Mouse (Mus musculus): ENCODE results near the gene Get4. TPM values are rescaled to one million over a fixed set of nuclear protein-coding genes. Genes with fewer than 3 reads are reported as not detected.

The Get4 gene
- 10 to 100 TPM; 47.8 to 56.9 (median 50.8) TPM for total RNA-seq (2022)

DNA sequence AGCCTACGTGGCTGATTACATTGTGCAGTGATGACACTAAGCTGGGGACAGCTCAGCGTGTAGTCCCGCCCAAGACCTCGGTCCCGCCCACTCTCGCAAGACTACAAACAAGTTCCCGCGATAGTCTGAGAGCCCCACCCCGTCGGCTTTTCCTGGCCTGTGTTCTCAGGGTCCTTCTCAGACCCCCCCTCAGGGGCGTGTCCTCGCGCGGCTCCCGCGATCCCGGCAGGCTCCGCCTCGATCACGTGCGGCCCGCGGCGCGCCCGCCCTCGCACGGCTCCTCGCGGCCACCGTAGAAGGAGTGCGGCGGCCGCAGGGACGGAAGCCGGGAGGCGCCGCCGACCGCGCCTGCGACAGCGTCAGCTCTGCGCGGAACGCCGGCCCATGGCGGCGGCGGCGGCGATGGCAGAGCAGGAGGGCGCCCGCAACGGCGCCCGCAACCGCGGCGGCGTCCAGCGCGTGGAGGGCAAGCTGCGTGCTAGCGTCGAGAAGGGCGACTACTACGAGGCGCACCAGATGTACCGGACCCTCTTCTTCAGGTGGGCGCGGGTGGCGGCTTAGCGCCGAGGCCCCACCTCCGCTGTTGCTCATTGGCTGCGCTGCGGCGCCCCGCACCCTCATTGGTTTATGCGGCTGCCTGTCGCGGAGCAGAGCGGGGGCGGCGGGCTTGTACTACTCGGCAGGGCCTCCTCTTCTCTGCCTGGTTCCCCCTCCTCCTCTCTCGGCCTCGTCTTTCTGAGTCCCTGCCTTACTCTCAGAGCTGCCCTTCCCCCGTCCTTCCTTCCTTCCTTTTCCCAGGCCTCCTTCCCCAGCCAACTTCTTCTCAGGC, at the start of gene Get4:
Gene Get4, plus strand, starts transcription at position 244 of the 829 bp plus-strand sequence.
- peak; percentile 98 to 99 for DNase-seq (ENCODE audit: low spot score in 2 of 2)

DNA sequence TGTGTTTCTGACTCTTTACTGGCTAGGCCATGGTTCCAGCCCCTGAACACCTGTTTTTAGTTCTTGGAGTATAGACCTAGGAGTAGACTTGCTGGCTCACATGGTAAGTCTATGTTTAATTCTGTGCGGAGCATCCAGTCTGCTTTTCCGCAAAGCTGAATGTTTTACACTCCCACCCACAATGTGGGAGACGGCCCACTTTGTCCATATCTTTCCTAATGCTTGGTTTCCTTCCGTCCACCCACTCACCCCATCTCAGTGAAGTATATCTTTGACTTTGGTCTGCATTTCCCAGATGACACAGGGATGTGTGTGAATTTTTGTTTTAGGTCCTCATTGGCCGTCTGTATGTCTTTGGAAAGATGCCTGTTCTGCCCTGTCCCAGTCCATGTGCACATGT, 48.8 kb upstream of the Get4 start:
- no peak for DNase-seq (ENCODE audit: low spot score in 2 of 2)

DNA sequence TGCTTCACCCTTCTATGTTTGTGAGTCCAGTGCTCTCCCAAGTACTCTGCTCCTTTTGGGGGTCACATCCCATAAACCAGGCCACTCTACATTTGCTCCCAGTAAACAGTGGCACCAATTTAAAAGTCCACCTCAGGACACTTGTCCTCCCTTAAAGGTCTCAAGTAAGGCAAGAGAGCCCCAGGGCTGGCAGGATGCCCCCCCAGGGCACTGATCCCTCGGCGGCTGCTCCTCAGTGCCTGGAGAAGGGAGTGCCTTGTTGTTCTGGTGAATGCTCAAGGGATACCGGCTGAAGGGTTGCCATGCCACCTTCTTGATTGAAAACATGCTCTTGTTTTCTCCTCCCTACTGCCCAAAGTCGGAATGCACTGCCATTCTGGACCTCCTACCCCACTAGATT, 46.0 kb upstream of the Get4 start:
- no peak for DNase-seq (ENCODE audit: low spot score in 2 of 2)

DNA sequence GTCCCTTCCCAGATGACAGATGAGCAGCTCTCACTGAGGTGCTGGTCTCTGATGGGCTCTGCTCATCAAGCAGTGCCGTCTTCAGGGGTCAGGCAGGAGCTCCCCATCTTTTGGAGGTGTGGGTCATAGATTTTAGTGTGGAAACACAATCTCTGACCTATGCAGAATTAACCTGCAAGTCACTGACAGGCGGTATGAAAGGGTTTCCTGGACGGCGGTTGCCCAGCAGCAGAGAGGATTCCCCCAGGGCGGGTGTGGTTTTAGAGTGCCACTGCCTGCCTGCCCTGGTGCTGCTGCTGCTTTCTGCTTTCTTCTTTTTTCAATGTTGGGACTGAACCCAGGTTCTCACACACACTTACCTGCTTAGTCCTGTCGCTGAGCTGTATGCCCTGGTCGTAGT, 45.6 kb upstream of the Get4 start:
- no peak for DNase-seq (ENCODE audit: low spot score in 2 of 2)

DNA sequence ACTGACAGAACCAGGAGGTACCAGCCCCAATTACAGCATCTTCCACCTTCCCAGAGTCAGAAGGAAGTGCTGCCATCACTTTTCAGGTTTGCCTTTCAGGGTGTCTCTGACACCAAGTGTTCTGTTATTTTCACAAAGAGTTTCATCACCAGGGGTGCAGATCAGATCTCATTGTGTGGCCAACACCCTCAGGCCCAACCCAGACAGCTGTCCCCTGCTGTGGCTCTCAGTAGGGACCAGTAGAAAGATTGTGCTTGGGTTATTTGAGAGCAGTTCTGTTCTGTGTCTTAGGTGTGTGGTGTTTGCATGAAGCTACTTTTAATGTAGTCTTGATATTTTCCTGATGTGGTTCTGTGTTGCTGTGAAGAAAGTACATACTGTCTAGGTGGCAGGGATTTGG, 43.9 kb upstream of the Get4 start:
- no peak for DNase-seq (ENCODE audit: low spot score in 2 of 2)

DNA sequence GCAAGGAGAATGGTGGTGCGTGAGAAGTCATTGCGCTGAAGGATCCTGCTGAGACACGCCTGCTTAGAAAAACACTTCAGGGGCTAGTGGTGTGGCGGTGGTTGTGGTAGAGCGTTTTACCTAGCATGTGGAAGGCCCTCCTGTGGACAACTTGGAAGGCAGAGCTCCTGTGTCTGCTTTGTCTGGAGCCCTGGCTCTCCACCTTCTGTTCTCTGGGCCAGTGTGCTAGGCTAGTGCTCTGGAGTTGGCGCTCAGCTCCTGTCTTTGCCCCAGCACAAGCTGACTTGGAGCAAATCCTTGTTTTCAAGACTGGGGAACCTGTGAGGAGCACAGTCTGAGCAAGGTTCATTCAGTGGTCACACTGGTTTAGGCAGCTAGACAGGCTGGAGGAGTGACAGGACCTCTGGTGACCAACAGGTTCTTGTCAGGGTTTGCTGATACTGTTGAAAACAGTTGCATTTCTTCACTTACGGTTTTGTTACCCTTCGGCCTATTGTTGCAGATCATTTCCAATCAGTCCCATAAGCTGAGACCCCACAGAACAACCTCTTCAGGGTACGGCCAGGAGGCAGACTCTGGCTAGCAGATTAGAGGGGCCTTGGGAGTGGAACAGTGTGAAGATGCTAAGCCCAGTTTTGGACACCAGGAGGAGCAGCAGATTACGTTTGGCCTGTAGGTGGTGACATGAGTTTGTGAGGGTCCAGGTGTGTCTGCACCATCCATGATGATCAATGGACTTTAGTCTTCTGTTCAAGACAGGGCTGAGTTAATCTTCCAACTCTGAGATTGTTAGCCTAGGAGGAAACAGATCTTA, 43.0 kb upstream of the Get4 start:
- DNase-seq (ENCODE audit: low spot score in 2 of 2) = no peak

DNA sequence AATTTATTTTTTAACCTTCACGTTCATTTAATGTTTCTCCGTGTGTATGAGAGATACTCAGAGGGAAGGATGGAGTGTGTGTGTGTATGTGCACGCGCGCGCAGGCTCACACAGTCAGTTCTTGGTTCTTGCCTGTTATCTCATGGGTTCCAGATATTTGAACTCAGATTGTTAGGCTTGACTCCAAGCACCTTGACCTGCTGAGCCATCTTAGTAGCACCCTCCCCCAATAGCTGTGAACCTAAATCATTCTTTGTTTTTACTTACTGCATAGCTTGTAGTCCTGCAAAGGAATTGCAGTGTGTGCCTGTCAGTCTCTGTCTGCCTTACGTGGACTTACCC, 42.5 kb upstream of the Get4 start:
- DNase-seq (ENCODE audit: low spot score in 2 of 2) = no peak

DNA sequence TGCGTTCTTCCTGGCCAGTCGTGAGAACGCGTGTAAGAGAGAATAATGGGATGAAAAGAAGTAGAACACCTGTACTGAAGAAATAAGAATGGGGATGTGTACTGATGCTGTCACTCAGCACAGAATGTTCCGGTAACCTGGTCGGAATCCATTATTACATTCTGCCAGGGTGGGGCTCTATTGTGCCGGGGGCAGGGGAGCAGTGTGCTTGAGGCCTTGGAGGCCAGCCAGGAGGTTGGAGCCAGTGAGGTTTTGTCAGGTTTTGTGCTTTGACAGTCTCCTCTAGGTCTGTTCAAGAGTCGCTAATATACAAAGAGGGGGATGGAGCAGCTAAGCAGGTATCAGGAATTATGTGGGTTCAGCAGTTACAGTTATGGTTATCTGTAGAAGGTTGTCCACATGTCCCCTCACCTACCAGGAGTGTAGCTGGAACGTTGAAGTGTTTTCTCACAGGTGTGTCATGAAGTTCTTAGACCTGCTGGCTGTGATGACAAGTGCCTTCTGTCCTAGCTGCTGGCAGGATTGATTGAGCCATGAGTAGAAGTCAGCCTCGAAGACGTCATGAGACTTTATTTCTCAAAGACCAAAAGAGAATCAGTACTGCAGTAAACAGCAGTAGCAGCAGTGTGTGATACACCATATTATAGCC, 40.3 kb upstream of the Get4 start:
- DNase-seq (ENCODE audit: low spot score in 2 of 2) = no peak

DNA sequence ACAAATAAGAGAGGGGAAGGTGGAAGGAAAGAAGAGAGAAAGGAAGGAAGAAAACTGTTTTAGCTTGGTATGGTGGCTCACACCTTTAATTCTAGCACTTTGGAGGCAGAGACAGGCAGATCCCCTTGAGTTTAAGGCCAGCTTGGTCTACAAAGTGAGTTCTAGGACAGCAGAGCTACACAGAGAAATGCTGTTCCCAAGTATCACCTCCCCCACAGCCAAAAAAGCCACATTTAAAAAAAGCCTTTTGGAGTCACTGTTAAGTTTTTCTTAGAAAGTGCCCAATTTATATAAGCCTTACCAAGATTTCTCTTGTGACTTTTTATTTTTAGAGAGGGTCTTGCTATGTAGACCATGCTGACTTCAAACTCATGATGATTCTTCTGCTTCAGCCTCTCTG, 37.8 kb upstream of the Get4 start:
- no peak for DNase-seq (ENCODE audit: low spot score in 2 of 2)

DNA sequence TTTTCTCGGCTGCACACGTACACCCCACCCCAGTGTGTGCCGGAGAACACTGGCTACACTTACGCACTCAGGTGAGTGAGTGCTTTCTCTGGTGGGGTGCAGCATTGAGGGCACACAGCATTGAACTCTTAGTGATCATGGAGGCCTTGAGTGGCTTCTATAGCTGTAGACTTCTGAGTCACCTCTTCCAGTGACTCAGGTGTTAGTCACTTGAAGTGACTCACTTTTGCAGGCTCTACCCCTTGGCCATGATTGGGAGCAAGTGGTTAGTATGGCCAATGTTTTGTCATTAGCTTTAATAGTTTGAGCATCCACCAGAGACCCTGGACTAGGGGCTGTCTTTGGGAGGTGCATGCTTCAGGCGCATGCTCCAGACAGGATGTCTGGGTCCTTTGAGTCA, 36.9 kb upstream of the Get4 start:
- no peak for DNase-seq (ENCODE audit: low spot score in 2 of 2)

DNA sequence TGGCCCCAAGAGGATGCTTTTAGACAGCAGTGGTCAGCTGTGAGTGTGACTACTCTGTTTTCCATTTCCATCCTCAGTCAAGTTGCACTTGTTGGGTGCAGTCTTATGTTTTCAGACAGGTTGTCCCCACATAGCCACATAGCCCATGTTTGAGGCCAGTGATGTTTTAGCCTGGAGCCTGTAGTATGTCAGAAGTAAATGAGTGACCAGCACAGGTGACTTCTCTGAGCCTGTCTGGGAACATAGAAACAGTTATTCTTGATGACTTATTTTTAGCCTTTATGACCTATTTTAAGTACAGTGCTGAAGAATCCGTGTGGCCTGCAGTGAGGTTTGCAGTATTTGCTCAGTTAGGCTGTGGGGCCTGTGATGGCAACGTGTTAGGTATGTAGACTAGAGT, 36.0 kb upstream of the Get4 start:
- DNase-seq (ENCODE audit: low spot score in 2 of 2) = no peak

DNA sequence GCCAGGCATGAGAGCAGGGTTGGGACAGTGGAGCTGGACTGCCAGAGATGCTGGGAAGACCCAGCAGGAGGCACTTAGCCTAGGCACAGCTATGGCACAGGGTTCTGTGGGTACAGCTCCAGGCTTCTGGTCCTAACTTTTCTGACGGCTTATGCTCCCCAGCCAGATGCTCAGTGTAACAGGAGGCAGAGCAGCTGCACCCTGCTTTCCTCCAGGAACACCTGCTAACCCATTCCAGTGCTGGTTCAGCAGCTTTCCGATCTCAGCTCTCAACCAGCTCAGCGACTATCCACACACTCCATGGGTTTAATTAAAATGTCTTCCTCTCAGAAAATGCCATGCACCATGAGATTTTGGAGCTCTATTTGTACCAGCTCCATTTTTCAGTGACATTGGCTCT, 35.4 kb upstream of the Get4 start:
- DNase-seq (ENCODE audit: low spot score in 2 of 2) = no peak

DNA sequence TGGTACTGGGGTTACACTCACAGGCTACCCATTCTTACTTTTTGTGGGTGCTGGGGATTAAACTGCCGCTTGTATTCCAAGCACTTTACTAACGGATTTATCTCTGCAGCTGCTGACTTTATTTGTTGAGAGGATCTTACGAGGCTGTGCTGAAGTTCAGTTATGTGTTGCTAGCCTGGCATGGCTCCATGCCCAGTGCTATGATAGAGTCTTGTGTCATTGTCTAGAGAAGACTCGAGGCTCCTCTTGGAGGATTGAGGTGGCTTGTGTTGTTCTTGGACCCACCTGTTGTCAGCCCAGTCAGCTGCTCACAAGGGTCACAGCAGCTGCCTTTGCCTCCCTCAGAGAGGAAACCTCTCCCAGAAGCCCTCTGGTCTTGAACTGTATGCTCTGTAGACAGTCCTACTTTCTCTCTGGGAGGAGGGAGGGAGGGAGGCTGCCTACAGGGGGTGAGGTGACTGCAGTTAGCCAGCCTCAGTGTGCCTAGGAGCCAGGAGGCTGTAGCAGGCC, 32.1 kb upstream of the Get4 start:
- no peak for DNase-seq (ENCODE audit: low spot score in 2 of 2)

DNA sequence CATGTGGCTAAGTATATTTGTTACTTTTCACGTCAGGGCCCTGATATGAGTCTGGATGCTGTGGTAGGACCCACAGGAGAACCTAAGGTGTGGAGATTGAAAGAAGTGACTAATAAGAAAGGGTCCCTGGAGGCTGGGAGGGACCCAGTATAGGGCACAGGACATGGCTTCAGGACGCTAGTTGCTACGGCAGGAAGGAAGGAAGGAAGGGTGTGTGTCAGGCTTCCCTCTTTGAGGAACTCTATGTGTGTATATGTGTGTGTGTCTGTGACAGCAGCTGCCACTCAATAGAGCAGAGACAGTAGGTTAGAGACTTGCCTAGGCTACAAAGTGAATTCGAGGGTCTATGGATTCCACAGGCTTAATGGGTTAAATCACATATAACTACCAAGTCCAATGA, 31.5 kb upstream of the Get4 start:
- no peak for DNase-seq (ENCODE audit: low spot score in 2 of 2)

DNA sequence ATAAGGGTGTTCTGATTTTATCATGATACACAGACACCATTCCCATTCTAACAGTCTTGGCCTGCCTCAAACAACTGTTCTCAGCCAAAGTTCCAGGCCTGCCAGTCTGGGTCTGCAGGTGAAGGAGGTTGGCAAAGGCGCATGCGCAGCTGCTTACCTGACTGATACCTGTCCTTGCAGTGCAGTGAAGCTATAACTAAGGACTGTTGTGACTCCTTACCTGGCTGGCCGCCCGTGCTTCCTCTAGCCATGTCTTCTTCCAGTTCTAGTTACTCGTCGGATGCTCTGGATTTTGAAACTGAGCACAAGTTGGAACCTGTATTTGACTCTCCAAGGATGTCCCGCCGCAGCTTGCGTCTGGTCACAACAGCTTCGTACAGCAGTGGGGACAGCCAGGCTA, 28.8 kb upstream of the Get4 start:
- DNase-seq (ENCODE audit: low spot score in 2 of 2) = no peak

DNA sequence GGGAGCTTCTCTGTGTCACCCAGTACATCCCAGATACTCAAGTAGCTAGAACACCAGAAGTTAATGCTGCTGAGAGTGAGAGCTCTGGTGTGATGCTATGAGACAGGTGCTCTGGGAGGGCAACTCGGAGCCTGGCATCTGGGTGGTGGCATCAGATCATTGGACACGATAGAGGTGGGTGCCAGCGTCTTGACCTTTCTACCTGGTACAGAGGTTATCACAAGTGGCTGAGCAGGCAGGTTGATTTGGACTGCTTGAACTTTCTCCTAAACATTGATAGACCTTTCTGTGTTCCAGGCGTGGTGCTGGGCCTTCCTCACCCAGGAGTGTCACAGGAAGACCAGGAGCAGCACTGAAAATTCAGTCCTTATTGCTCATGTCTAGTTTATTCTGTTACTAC, 24.9 kb upstream of the Get4 start:
- DNase-seq (ENCODE audit: low spot score in 2 of 2) = no peak

DNA sequence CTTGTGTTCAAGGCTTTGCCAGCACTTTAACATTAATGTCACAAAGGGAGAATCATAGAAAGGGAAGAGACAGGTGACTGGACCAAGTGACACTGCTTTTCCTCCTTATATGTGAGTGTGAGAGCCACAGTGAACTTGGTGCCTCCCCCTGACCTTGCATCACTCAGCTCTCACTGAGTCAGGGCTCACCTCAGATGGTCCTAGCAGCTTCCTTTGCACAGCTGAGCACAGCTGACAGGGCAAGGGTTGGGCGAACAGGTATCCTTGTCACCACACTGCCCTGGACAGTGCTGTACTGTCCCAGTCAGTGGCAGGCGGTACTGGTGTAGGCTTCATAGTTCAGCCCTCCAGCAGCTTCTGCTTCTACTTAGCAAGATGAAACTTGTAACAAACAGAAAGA, 24.5 kb upstream of the Get4 start:
- DNase-seq (ENCODE audit: low spot score in 2 of 2) = no peak

DNA sequence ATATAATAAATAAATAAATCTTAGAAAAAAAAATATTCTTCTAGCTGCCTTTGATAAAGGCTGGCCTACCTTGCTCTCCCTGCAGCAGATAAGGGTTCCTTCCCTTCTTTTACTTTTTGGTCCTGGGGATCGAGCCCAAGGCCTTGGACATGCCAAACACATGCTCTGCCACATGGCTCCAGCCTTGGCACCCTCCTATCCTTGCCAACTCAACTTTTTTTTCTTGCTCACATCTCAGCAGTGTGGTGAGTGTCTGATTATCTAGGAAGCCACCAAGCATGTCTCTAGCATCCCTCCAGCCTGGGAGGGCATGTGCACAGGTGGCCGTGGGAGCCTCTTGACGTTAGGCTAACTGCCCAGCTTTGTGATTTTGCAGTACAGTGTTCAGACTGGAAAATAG, 23.8 kb upstream of the Get4 start:
- DNase-seq (ENCODE audit: low spot score in 2 of 2) = no peak

DNA sequence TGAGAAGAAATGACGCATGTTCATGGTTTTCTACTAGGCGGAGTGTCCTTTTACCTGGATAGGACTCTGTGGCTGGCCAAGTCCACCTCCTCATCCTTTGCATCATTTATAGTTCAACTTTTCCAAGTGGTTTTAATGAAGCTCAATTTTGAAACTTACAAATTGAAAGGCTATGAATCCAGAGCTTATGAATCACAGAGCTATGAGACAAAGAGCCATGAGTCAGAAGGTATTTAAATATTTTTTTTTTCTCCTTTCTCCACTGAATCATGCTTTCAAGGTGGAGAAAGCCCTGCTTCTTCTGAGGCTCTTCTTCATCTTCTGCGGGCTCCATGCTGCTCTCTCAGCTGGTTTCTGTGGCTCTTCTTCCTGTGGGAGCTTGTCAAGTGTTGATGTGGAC, 22.4 kb upstream of the Get4 start:
- DNase-seq (ENCODE audit: low spot score in 2 of 2) = no peak

DNA sequence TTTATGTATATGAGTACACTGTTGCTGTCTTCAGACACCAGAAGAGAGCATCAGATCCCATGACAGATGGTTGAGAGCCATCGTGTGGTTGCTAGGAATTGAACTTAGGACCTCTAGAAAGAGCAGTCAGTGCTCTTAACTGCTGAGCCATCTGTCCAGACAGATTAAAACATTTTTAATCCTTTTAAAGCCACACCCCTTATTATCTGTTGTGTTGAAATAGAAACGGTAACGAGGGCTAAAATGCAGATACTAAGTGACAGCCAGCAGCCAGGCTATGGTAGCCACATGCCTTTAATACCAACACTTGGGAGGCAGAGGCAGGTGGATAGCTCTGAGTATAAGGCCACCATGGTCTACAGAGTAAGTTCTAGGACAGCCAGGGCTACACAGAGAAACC, 20.0 kb upstream of the Get4 start:
- no peak for DNase-seq (ENCODE audit: low spot score in 2 of 2)

DNA sequence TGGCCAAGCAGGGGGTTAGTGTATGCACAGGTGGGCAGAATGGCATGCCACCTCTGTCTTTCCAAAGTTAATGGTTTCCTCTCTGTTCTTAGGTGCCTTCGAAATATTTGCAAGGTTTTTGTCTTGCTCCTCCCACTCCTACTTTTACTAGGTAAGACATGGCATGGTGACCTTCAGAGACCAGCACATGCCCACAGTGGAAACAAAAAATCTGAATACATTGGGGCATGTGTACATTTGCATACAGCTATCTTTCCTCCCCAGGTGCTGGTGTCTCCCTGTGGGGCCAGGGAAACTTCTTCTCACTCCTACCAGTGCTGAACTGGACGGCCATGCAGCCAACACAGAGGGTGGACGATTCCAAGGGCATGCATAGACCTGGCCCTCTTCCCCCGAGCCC, 17.7 kb upstream of the Get4 start:
- no peak for DNase-seq (ENCODE audit: low spot score in 2 of 2)

DNA sequence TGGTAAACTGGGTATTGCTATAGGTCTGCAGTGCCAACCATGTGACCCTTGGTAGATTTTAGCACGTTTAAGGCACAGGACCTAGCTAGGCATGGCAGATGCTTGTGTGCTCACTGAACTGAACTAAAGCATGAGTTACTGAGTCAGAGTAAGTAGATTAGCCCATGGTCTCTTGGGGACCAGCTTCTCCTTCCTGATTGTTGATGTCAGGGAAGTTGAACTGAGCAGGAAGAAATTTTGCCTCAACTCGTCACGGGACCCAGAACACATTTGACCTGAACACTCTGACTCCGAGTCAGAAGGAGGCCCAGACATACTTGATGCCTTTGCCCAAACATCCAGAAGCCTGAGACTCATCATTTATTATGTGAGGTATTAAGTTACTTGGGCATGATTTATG, 14.7 kb upstream of the Get4 start:
- no peak for DNase-seq (ENCODE audit: low spot score in 2 of 2)

Data from layer of hippocampus, adult 8-10 months (tissue).